Mouse (Mus musculus): ENCODE results near the gene Tnnc1.

Tnnc1 gene

GRCm38 (mm10) chr14:31208084-31208483 is at the start of gene Tnnc1:
Gene Tnnc1, plus strand, starts transcription at chr14:31208312.
- DNase-seq (ENCODE audit: extremely low spot score, low spot score) = no peak

GRCm38 (mm10) chr14:31160196-31161150 is 47.6 kb upstream of the Tnnc1 start:
- no peak for DNase-seq (ENCODE audit: extremely low spot score, low spot score)

DNA sequence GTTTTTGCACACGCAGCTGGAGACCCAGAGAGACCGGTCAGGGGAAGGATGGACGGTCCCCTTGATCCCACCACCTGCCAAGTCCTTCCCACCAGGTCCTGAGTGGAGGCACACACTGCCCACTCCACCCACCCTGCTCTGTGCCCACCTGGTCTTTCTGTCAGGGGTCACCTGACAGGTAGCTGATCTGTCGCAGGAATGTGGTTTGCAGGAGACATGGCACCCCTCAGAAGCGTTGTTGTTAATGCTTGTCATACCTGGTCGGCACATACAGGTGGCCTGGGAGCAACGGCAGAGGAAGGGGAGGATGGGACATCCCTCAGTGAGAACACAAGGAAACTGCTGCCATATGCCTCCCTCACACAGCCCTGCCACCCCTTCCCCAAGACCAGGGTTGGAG is 46.9 kb upstream of the Tnnc1 start:
- DNase-seq (ENCODE audit: extremely low spot score, low spot score) = no peak

GRCm38 (mm10) chr14:31161638-31162037 is 46.5 kb upstream of the Tnnc1 start:
- no peak for DNase-seq (ENCODE audit: extremely low spot score, low spot score)

GRCm38 (mm10) chr14:31164067-31164466 is 44.0 kb upstream of the Tnnc1 start:
- DNase-seq (ENCODE audit: extremely low spot score, low spot score) = no peak

DNA sequence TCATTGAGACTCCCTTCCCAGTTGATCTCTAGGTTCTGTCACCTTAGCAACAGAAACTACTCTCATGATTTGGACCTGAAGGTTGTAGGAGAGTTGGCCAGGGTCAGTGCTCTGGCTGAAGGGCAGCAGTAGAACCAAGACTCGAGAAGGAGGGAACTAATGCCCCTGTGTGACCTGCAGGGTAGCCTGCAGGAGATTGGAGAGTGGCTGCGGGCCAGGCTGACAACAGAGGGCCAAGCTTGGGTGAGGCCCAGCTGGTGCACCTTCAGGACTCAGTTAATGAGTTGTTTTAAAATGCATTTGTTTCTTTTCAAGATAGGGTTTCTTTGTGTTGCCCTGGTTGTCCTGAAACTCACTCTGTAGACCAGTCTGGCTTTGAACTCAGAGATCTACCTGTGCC is 43.1 kb upstream of the Tnnc1 start:
- DNase-seq (ENCODE audit: extremely low spot score, low spot score) = no peak

DNA sequence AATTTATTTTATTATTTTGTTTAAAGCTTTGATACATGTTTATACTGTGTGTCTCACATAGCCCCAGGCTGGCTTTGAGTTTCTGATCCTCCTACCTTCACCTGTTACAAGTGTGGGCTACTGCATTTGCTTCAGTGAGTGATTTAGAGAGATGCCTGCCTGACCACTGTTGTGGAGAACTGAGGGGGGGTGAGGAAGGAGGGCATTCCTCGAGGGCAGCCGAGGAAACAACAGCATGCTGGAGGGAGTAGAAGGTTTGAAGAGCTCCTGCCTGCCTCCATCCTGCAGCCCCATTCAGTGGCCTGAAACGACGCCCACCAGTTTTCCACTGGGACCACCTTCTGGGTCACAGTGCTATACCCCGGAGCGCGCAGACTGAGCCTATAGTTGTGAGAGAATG is 42.7 kb upstream of the Tnnc1 start:
- no peak for DNase-seq (ENCODE audit: extremely low spot score, low spot score)

GRCm38 (mm10) chr14:31165991-31166630 is 42.0 kb upstream of the Tnnc1 start:
- no peak for DNase-seq (ENCODE audit: extremely low spot score, low spot score)

DNA sequence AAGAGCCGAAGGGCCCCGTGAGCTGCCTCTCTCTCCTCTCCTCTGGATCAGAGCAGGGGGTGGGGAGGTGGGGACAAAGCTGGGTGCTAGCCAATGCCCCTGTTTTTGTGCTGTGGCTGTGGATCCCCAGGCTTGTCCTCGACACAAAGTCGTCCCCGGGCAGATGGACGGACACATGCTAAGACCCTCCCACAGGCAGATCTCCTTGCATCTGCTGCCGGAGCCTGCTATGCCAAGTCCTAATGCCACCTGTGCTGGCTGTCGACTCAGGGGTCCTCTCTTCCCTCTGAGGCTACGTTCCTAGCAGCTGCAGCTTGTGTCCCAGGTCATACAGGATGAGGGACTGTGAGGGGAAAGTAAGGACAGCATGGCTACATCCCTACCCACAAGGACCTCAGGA is 41.3 kb upstream of the Tnnc1 start:
- DNase-seq (ENCODE audit: extremely low spot score, low spot score) = no peak

DNA sequence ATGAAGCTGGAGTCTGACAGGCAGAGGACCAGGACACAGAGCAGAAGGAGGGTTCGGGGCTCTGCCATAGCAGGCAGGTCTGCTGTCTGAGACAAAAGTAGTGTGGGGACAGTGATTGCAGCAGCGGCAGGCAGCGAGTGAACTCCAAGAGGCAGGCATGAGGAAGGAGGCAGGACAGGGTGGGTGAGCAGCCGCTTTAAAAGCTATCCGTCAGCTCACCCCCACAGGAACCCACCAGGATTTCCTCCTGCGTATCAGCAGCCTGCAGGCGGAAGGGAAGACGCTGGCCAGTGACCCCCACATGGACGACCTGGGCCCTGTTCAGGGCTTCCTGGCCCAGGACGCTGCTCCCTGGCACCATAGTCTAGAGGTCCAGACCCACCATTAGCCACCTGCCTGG is 39.7 kb upstream of the Tnnc1 start, which contains the start of gene Stab1:
Gene Stab1, minus strand, starts transcription at position 217 of the 400 bp plus-strand sequence.
- DNase-seq (ENCODE audit: extremely low spot score, low spot score) = no peak

GRCm38 (mm10) chr14:31169508-31169907 is 38.6 kb upstream of the Tnnc1 start:
- DNase-seq (ENCODE audit: extremely low spot score, low spot score) = no peak

DNA sequence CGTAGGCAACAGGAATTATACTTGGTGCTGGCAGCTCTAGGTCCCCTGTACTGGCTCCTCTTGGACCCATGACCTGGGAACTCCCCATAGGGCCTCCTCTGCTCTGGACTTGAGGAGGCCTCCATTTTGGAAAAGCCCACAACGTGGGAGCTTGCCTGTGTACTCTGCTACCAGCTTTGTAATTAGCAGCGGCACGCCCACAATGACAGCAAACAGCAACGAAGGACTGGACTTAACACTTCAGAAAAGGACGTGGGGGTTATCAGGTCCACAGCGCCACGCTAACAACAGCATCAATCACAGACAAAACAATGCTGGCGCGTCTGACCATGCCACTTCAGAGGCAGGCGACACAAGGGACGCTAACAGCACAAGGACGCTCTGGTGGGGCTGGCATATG is 37.1 kb upstream of the Tnnc1 start:
- no peak for DNase-seq (ENCODE audit: extremely low spot score, low spot score)

DNA sequence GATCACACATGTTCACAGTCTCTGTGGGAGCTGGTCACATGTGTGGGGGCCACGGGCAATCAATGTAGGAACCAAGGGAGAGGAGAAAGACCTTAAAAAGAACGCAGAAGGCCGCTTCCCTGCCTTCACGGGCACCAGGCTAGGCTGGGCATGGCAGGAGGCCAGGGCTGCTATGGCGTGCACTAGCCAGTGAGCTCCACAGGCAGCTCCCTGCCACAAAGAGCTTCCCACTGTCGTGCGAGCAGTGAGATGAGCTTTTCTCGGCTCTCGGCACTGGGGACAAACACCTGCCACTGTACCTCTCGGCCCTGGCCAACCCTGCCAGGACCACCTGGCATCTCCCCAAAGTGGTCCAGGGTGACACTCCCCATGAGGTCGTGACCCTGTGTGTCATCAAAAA is 36.7 kb upstream of the Tnnc1 start:
- no peak for DNase-seq (ENCODE audit: extremely low spot score, low spot score)

- no peak for DNase-seq (ENCODE audit: extremely low spot score, low spot score)
These were observed 36.3 kb upstream of the Tnnc1 start for GRCm38 (mm10) chr14:31171821-31172220.

DNA sequence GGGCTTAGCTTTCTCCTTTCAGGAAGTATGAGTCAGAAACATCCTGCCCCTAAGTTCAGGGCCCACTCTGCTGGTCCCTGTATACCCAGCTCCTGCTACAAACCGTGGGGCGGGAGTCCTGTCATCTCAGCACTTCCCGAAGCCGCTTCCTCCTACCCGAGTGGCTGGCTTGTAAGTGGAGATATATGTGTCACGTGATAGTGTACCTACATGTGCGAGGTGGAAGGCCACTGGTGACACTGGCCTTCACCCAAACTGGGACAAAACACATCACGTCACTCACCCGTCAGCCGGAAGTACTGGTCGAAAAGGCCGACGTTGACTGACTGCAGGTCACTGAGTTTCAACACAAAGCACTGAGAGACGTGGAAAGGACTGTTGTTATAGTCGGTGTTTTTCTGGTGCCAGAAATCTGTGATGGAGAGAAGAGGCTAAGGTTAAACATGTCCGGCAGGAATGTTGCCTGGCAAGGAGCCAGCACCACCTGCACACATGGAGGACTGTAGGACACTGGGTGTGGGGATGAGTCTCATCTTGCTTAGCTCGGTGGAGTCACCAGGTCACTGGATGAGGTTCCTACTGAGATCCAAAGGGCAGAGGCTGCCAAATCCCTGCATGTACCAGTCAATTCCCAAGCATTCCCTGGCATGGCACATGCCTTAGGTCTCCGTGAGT is 35.2 kb upstream of the Tnnc1 start:
- no peak for DNase-seq (ENCODE audit: extremely low spot score, low spot score)

DNA sequence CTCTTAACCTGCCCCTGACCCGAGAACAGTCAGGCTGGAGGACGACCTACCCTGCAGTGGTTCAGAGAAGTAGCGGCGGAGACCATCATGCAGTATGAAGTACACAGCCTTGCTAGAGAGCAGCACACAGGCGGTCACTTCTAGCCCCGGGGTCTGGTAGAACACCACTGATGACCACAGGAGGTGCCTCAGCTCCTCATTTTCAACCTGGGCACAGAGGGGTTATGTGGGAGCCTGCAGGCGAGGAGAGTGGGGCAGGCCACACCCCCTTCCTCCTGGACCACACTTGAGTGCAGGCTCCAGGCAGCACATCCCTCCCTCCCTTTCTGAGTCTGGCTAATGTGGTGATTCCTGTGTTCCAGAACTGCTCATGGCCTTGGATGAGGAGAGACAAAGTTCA is 34.6 kb upstream of the Tnnc1 start:
- DNase-seq (ENCODE audit: extremely low spot score, low spot score) = no peak

DNA sequence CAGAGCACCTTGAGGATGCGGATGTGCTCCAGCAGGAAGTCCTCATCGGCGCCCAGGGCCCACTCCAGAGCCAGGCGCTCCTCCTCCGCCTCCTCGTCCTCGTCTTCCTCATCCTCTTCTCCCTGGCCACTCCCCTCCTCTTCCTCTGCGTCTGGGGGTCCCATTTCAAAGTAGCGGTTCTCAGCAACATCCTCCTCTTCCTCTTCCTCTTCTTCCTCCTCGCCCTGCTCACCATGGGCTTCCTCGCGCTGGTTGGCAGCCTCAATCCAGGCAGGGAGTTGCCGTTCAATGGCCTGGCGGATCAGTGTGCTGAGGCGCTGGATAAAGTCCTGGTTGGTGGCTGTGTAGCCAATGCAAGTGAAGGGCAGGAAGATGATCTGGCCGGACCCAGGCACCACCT is 30.8 kb upstream of the Tnnc1 start:
- no peak for DNase-seq (ENCODE audit: extremely low spot score, low spot score)

DNA sequence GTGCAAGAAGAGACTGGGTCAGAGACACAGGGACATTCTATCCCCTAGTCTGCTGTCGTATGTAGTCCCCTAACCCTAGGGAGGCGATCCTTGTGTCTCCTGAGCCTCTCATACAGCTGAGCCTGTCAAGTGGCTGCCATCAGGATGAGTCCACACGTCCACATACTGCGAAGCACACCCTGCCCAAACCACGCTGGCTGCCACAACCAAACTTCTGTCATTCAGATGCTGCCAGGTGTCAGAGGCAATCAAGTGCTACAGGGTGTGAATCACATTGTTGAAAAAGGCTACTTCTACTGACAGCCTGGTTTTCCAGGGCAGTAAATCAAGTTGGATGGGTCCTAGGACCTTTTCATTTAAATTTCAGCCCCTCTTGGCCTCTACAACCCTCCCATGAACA is 30.4 kb upstream of the Tnnc1 start:
- DNase-seq (ENCODE audit: extremely low spot score, low spot score) = no peak

- DNase-seq (ENCODE audit: extremely low spot score, low spot score) = no peak
These were observed 28.3 kb upstream of the Tnnc1 start for GRCm38 (mm10) chr14:31179677-31180365.

- DNase-seq (ENCODE audit: extremely low spot score, low spot score) = no peak
These were observed 26.6 kb upstream of the Tnnc1 start for GRCm38 (mm10) chr14:31181512-31181911.

DNA sequence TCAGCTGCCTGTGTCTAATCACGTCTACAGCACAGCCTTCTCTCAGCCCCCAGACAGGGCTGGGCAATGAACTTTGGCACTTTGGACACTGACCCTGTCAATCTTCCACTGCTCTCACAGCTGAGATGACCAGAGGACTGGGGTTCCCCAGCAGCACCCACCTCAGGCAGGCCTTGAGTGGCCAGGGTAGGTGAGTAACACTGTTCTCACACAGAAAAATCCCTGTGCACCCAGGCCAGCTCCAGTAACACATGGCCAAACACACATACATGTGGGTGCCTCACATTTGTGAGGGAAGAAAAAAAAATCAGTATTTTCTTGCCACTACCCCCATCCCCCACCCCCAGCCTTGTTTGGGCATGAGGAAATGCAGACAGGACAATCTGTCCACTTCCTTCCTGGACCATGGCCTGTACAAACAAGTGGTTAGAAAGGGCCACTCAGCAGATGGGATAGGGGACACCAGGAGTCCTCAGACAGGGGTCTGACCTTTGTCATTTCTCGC is 25.3 kb upstream of the Tnnc1 start:
- no peak for DNase-seq (ENCODE audit: extremely low spot score, low spot score)

Measured in neural tube, embryonic 10.5 days (tissue).